Mouse (Mus musculus): Measurements from ENCODE around the gene Slc22a7. TPM values are rescaled to one million over a fixed set of nuclear protein-coding genes. Genes with fewer than 3 reads are reported as not detected.
A peak's percentile ranks its signal among the peaks of the same experiment; 100 is the strongest.

Gene Slc22a7
- polyA plus RNA-seq, 1 experiment = not detected

- TF ChIP-seq POLR2A (IDR thresholded peaks at IDR 0.05; ENCODE audit: low read depth, low read length) = no peak
- no peak for TF ChIP-seq CTCF (IDR thresholded peaks at IDR 0.05; ENCODE audit: extremely low read depth, insufficient read length, insufficient replicate concordance, low read depth, low read length)
- no peaks in the 10 kb centered on the region for H3K4me1 ChIP-seq (ENCODE audit: control insufficient read depth, insufficient read depth, insufficient read length, low read length)
- 2% methylated on average over 33 of the region's 33 CpGs for WGBS
- H3K27ac ChIP-seq (ENCODE audit: insufficient read depth, low read depth, low read length) = no peak overlapping the region
- H3K4me3 ChIP-seq (ENCODE audit: low read depth, low read length) = peak overlapping the region; percentile 10; the same call in 1 of the 2 replicates
- H3K36me3 ChIP-seq (ENCODE audit: control insufficient read depth, insufficient read depth, low read length) = no peaks in the 10 kb centered on the region
- H3K27me3 ChIP-seq (ENCODE audit: control insufficient read depth, insufficient read depth, low read length) = peaks cover 38% of the 10 kb centered on the region
Observed at GRCm38 (mm10) chr17:46455110-46455691, 16.9 kb upstream of the Slc22a7 start.

GRCm38 (mm10) chr17:46454539-46454938, 16.3 kb upstream of the Slc22a7 start:
- no peak overlapping the region for H3K27ac ChIP-seq (ENCODE audit: insufficient read depth, low read depth, low read length)
- no peak for TF ChIP-seq CTCF (IDR thresholded peaks at IDR 0.05; ENCODE audit: extremely low read depth, insufficient read length, insufficient replicate concordance, low read depth, low read length)
- no peak for TF ChIP-seq POLR2A (IDR thresholded peaks at IDR 0.05; ENCODE audit: low read depth, low read length)
- H3K27me3 ChIP-seq (ENCODE audit: control insufficient read depth, insufficient read depth, low read length) = peaks cover 35% of the 10 kb centered on the region
- 5% methylated on average over 9 of the region's 9 CpGs for WGBS
- no peak overlapping the region for H3K4me3 ChIP-seq (ENCODE audit: low read depth, low read length)
- H3K4me1 ChIP-seq (ENCODE audit: control insufficient read depth, insufficient read depth, insufficient read length, low read length) = no peaks in the 10 kb centered on the region
- H3K36me3 ChIP-seq (ENCODE audit: control insufficient read depth, insufficient read depth, low read length) = no peaks in the 10 kb centered on the region

DNA sequence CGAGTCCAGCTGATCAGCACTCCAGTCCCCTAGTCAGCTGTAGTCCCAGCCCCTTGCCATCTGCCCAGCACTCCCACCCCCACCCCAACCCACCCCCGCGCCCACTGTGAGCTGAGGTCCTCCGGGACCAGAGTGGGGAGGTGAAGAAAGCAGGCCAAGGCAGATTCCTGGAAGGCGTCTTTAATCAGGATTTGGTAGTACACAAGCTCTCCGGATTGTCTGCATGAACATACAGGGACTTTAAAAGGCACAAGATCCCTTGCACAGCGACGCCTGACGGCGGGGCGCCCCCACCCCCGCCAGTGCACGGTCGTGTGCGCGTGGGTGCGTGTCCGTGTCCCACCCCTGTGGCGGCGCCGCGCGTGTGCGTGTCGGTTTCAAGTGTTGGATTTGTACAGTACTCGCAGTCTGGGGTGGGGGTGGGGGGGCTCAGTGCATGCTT, 15.7 kb upstream of the Slc22a7 start:
- no peak overlapping the region for H3K27ac ChIP-seq (ENCODE audit: insufficient read depth, low read depth, low read length)
- H3K4me3 ChIP-seq (ENCODE audit: low read depth, low read length) = no peak overlapping the region
- H3K27me3 ChIP-seq (ENCODE audit: control insufficient read depth, insufficient read depth, low read length) = peaks cover 35% of the 10 kb centered on the region
- H3K4me1 ChIP-seq (ENCODE audit: control insufficient read depth, insufficient read depth, insufficient read length, low read length) = no peaks in the 10 kb centered on the region
- WGBS = 5% methylated on average over 26 of the region's 26 CpGs
- H3K36me3 ChIP-seq (ENCODE audit: control insufficient read depth, insufficient read depth, low read length) = no peaks in the 10 kb centered on the region
- TF ChIP-seq POLR2A (IDR thresholded peaks at IDR 0.05; ENCODE audit: low read depth, low read length) (no peak), CTCF (IDR thresholded peaks at IDR 0.05; ENCODE audit: extremely low read depth, insufficient read length, insufficient replicate concordance, low read depth, low read length) (no peak)

DNA sequence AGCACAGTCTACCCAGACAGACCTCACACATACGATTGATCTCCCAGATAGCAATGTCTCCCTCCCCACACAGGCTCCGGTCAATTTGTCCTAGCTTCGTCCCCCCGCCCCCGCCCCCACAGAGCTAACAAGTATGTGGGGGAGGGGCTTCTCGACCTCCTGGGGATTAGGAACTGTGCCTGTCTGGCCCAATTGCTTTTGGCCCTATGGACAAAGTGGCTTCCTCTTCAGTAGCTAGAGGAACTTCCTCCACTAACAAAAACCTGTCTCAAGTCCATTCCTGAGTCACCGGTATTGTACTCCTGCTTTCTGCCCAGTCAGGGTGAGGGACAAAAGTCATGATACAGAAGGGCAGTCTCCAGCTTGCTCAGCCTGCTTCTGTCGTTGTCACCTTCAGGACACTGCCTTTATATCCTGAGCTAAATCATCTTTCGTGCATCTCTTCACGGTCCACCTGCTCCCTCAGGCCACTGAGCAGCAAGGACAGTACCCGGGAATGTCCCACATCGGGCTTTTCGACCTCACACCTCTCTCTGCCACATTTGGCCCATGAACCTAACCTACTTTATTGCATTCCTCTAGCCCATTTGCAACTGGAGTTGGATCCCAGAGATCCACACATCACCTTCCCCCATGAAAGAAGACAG, 15.2 kb upstream of the Slc22a7 start:
- Histone ChIP-seq H3K4me1 (ENCODE audit: control insufficient read depth, insufficient read depth, insufficient read length, low read length) (no peaks in the 10 kb centered on the region), H3K27me3 (ENCODE audit: control insufficient read depth, insufficient read depth, low read length) (peaks cover 35% of the 10 kb centered on the region), H3K36me3 (ENCODE audit: control insufficient read depth, insufficient read depth, low read length) (no peaks in the 10 kb centered on the region), H3K4me3 (ENCODE audit: low read depth, low read length) (no peak overlapping the region), H3K27ac (ENCODE audit: insufficient read depth, low read depth, low read length) (no peak overlapping the region)
- WGBS = 18% methylated on average over 13 of the region's 13 CpGs
- TF ChIP-seq POLR2A (IDR thresholded peaks at IDR 0.05; ENCODE audit: low read depth, low read length) (no peak), CTCF (IDR thresholded peaks at IDR 0.05; ENCODE audit: extremely low read depth, insufficient read length, insufficient replicate concordance, low read depth, low read length) (no peak)

- Histone ChIP-seq H3K4me3 (ENCODE audit: low read depth, low read length) (no peak overlapping the region), H3K4me1 (ENCODE audit: control insufficient read depth, insufficient read depth, insufficient read length, low read length) (no peaks in the 10 kb centered on the region), H3K27me3 (ENCODE audit: control insufficient read depth, insufficient read depth, low read length) (peaks cover 35% of the 10 kb centered on the region), H3K27ac (ENCODE audit: insufficient read depth, low read depth, low read length) (no peak overlapping the region), H3K36me3 (ENCODE audit: control insufficient read depth, insufficient read depth, low read length) (no peaks in the 10 kb centered on the region)
- TF ChIP-seq CTCF (IDR thresholded peaks at IDR 0.05; ENCODE audit: extremely low read depth, insufficient read length, insufficient replicate concordance, low read depth, low read length) = no peak
- WGBS = 37% methylated on average over 5 of the region's 5 CpGs
Observed at GRCm38 (mm10) chr17:46452683-46453082, 14.4 kb upstream of the Slc22a7 start.

- peaks cover 21% of the 10 kb centered on the region for H3K27me3 ChIP-seq (ENCODE audit: control insufficient read depth, insufficient read depth, low read length)
- WGBS = 92% methylated on average over 16 of the region's 16 CpGs
Observed at GRCm38 (mm10) chr17:46446264-46446663, 8.0 kb upstream of the Slc22a7 start.

DNA sequence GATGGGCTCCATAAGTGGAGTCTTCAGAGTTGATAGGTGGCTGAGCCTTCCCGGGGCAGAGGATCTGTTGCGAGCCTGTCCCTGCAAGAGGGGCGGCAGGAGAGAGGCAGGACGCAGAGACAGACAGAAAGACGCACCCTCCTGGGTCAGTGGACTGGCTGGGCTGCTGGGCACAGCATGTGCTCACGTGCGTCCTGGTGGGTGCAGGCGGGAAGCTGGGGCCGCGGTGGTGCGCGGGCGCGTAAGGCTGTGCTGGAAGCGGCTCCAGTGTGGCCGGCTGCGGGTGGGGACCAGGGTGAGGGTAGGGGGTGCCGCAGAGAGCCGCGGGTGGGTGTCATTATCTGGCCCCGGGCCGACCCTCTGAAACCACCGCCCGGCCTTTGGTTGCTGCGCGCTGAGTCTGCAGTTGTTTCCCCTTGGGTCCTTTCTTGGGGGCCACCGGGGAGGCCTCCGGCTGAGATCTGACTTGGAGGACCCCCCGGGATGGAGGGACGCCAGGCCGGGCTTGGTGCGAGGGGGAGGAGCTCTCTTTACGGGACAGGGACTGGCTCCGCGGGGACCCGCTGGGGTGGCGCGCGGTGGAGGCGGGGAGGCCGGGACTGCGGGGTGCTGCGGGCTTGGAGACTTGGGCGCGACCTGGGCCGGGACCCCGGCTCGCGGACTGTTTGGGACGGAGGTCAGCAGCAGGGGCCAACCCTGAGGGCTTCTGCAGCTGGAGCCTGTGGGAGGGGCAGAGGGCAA, 6.8 kb upstream of the Slc22a7 start:
- TF ChIP-seq CTCF (IDR thresholded peaks at IDR 0.05; ENCODE audit: extremely low read depth, insufficient read length, insufficient replicate concordance, low read depth, low read length) (no peak), POLR2A (IDR thresholded peaks at IDR 0.05; ENCODE audit: low read depth, low read length) (no peak)
- WGBS = 6% methylated on average over 50 of the region's 50 CpGs
- H3K36me3 ChIP-seq (ENCODE audit: control insufficient read depth, insufficient read depth, low read length) = no peaks in the 10 kb centered on the region
- H3K27me3 ChIP-seq (ENCODE audit: control insufficient read depth, insufficient read depth, low read length) = peaks cover 21% of the 10 kb centered on the region
- H3K27ac ChIP-seq (ENCODE audit: insufficient read depth, low read depth, low read length) = no peak overlapping the region
- H3K4me3 ChIP-seq (ENCODE audit: low read depth, low read length) = no peak overlapping the region
- H3K4me1 ChIP-seq (ENCODE audit: control insufficient read depth, insufficient read depth, insufficient read length, low read length) = no peaks in the 10 kb centered on the region

More at GRCm38 (mm10) chr17:46446264-46446663, 8.0 kb upstream of the Slc22a7 start:
- no peak for TF ChIP-seq POLR2A (IDR thresholded peaks at IDR 0.05; ENCODE audit: low read depth, low read length)
- TF ChIP-seq CTCF (IDR thresholded peaks at IDR 0.05; ENCODE audit: extremely low read depth, insufficient read length, insufficient replicate concordance, low read depth, low read length) = no peak
- H3K36me3 ChIP-seq (ENCODE audit: control insufficient read depth, insufficient read depth, low read length) = no peaks in the 10 kb centered on the region
- H3K4me1 ChIP-seq (ENCODE audit: control insufficient read depth, insufficient read depth, insufficient read length, low read length) = no peaks in the 10 kb centered on the region
- H3K4me3 ChIP-seq (ENCODE audit: low read depth, low read length) = no peak overlapping the region
- H3K27ac ChIP-seq (ENCODE audit: insufficient read depth, low read depth, low read length) = no peak overlapping the region
